Mouse (Mus musculus) cerebellum, adult 2 months (tissue): Measurements from ENCODE around the gene Krt39.

Experiments
- CTCF ChIP-seq: fragments of 200-500 bp; IDR thresholded peaks from 2 replicates; pipeline ENCODE4 v1.5.1; 2011; ENCODE audit warnings: low read depth, mild to moderate bottlenecking, control low read depth, low read length, moderate library complexity, borderline replicate concordance; ENCODE audit not compliant: insufficient read depth
- POLR2A ChIP-seq: fragments of 200-500 bp; IDR thresholded peaks from 2 replicates; pipeline ENCODE4 v1.6.1; 2011; ENCODE audit warnings: low read length, control low read depth, borderline replicate concordance; ENCODE audit not compliant: insufficient read depth

GRCm38 (mm10) chr11:99493574-99493850 is 27.6 kb downstream of the Krt39 start:
- TF ChIP-seq CTCF (no peak), POLR2A (no peak)
